Mouse (Mus musculus) stomach, embryonic 14.5 days (tissue): ENCODE data around the gene Gas6. TPM values are rescaled to one million over a fixed set of nuclear protein-coding genes. Genes with fewer than 3 reads are reported as not detected.

ENCODE experiments used
- ATAC-seq: fragments of 200-750 bp; cut with Nextera tagmentation; 2 replicates; pipeline ENCODE4 v1.8.0; 2017; ENCODE audit warnings: low read depth, moderate TSS enrichment; ENCODE audit not compliant: insufficient number of reproducible peaks, insufficient read depth, low FRiP score
- H3K27ac ChIP-seq: fragments of 300-500 bp; sonication (generic); 2 replicates; pipeline ENCODE4 v1.5.1; 2014; ENCODE audit warnings: mild to moderate bottlenecking, low read length, moderate library complexity, mixed read lengths
- H3K27me3 ChIP-seq: fragments of 300-500 bp; sonication (generic); 2 replicates; pipeline ENCODE4 v1.6.1; 2014; ENCODE audit warnings: low read length, control low read depth, mixed read lengths; ENCODE audit not compliant: control insufficient read depth, insufficient read depth
- H3K36me3 ChIP-seq: fragments of 300-500 bp; sonication (generic); 2 replicates; pipeline ENCODE4 v1.6.1; 2014; ENCODE audit warnings: mild to moderate bottlenecking, control low read depth, low read length, moderate library complexity, mixed read lengths; ENCODE audit not compliant: control insufficient read depth, insufficient read depth
- H3K4me1 ChIP-seq: fragments of 300-500 bp; sonication (generic); 2 replicates; pipeline ENCODE4 v1.6.1; 2014; ENCODE audit warnings: low read length, control low read depth, mixed read lengths; ENCODE audit not compliant: control insufficient read depth, insufficient read depth
- H3K4me2 ChIP-seq: fragments of 300-500 bp; sonication (generic); replicated peaks from 2 replicates; pipeline ENCODE4 v1.6.1; 2014; ENCODE audit warnings: low read depth, low read length, control low read depth
- H3K4me3 ChIP-seq: fragments of 300-500 bp; sonication (generic); 2 replicates; pipeline ENCODE4 v1.5.1; 2014; ENCODE audit warnings: low read depth, low read length, control low read depth
- H3K9ac ChIP-seq: fragments of 300-500 bp; sonication (generic); replicated peaks from 2 replicates; pipeline ENCODE4 v1.6.1; 2014; ENCODE audit warnings: low read depth, mild to moderate bottlenecking, control low read depth, low read length, moderate library complexity, mixed read lengths
- H3K9me3 ChIP-seq: fragments of 300-500 bp; sonication (generic); 2 replicates; pipeline ENCODE4 v1.6.1; 2016; ENCODE audit warnings: low read depth, low read length, control low read depth; ENCODE audit not compliant: control insufficient read depth
- WGBS: fragments of 180-500 bp; shearing (Covaris S2); extraction: QIAGEN DNeasy Blood & Tissue Kit; methylation state at CpG from one replicate; pipeline ENCODE4 v1.1.7; 2014; 5-methylcytosine and 5-hydroxymethylcytosine counted together
- polyA plus RNA-seq: library from polyadenylated mRNA; unstranded; fragments of >200 nt; fragmentation: Nextera tagmentation; extraction: Ambion mirVana; gene quantifications from 2 replicates; pipeline ENCODE4 v1.2.1, GENCODE M21; 2014

Gene Gas6
- polyA plus RNA-seq, 1 experiment from 2014 or later: 67.7 TPM

GRCm38 (mm10) chr8:13465324-13465723 lies 29.0 kb downstream of the Gas6 start:
- Histone ChIP-seq H3K4me2 (no peak overlapping the region), H3K4me3 (no peak overlapping the region), H3K9ac (no peak overlapping the region), H3K4me1 (no peaks in the 10 kb centered on the region), H3K36me3 (no peaks in the 10 kb centered on the region; the same call in 1 of the 2 replicates), H3K27ac (no peak overlapping the region), H3K9me3 (no peaks in the 10 kb centered on the region), H3K27me3 (no peaks in the 10 kb centered on the region)
- no peak; the same call in 1 of the 2 replicates for ATAC-seq
- 41% methylated on average over 7 of the region's 7 CpGs for WGBS

DNA sequence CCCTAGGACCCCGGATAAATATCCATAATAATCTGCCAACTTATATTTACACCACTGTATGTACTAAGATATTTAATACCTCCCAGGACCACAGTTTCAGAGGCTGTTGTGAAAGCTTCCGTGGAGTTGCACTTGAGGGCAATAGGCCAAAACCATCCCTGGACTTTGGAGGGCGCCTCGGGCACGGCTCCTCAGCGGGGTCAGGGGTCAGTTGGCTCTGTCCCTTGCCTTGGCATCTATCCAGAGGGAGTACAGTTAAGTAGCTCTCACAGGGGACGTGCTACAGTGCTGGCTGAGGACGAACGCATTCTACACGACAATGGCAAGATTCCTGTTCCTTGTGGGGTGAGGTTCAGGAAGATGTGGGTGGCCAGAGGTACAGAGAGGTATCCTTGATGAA lies 31.9 kb downstream of the Gas6 start:
- Histone ChIP-seq H3K4me2 (no peak overlapping the region), H3K36me3 (no peaks in the 10 kb centered on the region), H3K27ac (no peak overlapping the region), H3K4me3 (no peak overlapping the region), H3K9ac (no peak overlapping the region), H3K9me3 (no peaks in the 10 kb centered on the region), H3K4me1 (no peaks in the 10 kb centered on the region), H3K27me3 (no peaks in the 10 kb centered on the region)
- ATAC-seq: no peak
- 71% methylated on average over 10 of the region's 10 CpGs for WGBS

- Histone ChIP-seq H3K9me3 (no peaks in the 10 kb centered on the region), H3K27ac (no peak overlapping the region), H3K4me3 (no peak overlapping the region), H3K27me3 (no peaks in the 10 kb centered on the region), H3K4me2 (no peak overlapping the region), H3K4me1 (no peaks in the 10 kb centered on the region), H3K36me3 (no peaks in the 10 kb centered on the region), H3K9ac (no peak overlapping the region)
- ATAC-seq: no peak
- 38% methylated on average over 4 of the region's 4 CpGs for WGBS
Observed at GRCm38 (mm10) chr8:13461843-13462242, 32.4 kb downstream of the Gas6 start.

- Histone ChIP-seq H3K27ac (no peak overlapping the region), H3K4me3 (no peak overlapping the region), H3K4me1 (no peaks in the 10 kb centered on the region), H3K27me3 (no peaks in the 10 kb centered on the region), H3K4me2 (no peak overlapping the region), H3K9me3 (no peaks in the 10 kb centered on the region), H3K9ac (no peak overlapping the region), H3K36me3 (no peaks in the 10 kb centered on the region)
- 78% methylated on average over 17 of the region's 17 CpGs for WGBS
- ATAC-seq: no peak
Observed at GRCm38 (mm10) chr8:13461085-13461765, 33.1 kb downstream of the Gas6 start.

DNA sequence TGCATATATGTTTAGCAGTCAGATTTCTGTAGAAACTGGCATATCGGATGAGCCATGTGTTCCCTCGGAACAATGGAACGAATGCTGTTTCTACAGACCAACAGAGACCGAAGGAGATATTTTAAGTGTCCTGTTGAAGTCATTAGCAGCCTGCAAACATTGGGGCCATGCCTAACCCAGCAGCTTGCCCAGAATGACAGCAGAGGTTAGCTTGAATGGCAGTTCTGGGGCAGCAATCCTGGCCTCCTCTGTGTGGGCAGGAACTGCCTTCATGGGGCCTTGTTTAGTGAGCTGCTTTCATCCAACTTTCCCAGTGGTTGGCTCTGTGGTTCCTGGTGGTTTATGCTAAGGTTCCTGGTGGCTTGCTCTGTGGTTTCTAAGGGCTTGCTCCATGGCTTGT lies 34.9 kb downstream of the Gas6 start:
- no peaks in the 10 kb centered on the region for H3K36me3 ChIP-seq

GRCm38 (mm10) chr8:13455295-13455694 lies 39.0 kb downstream of the Gas6 start:
- Histone ChIP-seq H3K4me3 (no peak overlapping the region), H3K4me1 (no peaks in the 10 kb centered on the region), H3K27ac (no peak overlapping the region), H3K27me3 (no peaks in the 10 kb centered on the region), H3K4me2 (no peak overlapping the region), H3K9me3 (no peaks in the 10 kb centered on the region), H3K9ac (no peak overlapping the region), H3K36me3 (no peaks in the 10 kb centered on the region)
- 19% methylated on average over 2 of the region's 2 CpGs for WGBS
- no peak; the same call in 1 of the 2 replicates for ATAC-seq

More for the DNA sequence above, 34.9 kb downstream of the Gas6 start:
- Histone ChIP-seq H3K27me3 (no peaks in the 10 kb centered on the region), H3K27ac (no peak overlapping the region), H3K9ac (no peak overlapping the region), H3K4me2 (no peak overlapping the region), H3K9me3 (no peaks in the 10 kb centered on the region), H3K4me1 (no peaks in the 10 kb centered on the region), H3K4me3 (no peak overlapping the region)
- no peak for ATAC-seq
- WGBS: 96% methylated on average over 4 of the region's 4 CpGs

- no peak for ATAC-seq
Observed at GRCm38 (mm10) chr8:13454341-13455113, 39.8 kb downstream of the Gas6 start.

GRCm38 (mm10) chr8:13451747-13452277 lies 42.5 kb downstream of the Gas6 start:
- Histone ChIP-seq H3K4me2 (no peak overlapping the region), H3K4me3 (no peak overlapping the region), H3K9me3 (no peaks in the 10 kb centered on the region), H3K36me3 (no peaks in the 10 kb centered on the region), H3K27me3 (no peaks in the 10 kb centered on the region), H3K9ac (no peak overlapping the region), H3K27ac (no peak overlapping the region), H3K4me1 (no peaks in the 10 kb centered on the region)
- ATAC-seq: no peak
- WGBS: 63% methylated on average over 6 of the region's 6 CpGs

More at GRCm38 (mm10) chr8:13454341-13455113, 39.8 kb downstream of the Gas6 start:
- Histone ChIP-seq H3K9me3 (no peaks in the 10 kb centered on the region), H3K4me2 (no peak overlapping the region), H3K36me3 (no peaks in the 10 kb centered on the region), H3K27me3 (no peaks in the 10 kb centered on the region), H3K4me1 (no peaks in the 10 kb centered on the region), H3K4me3 (no peak overlapping the region), H3K27ac (no peak overlapping the region), H3K9ac (no peak overlapping the region)
- WGBS: 65% methylated on average over 8 of the region's 8 CpGs
